Mouse (Mus musculus): ENCODE measurements around the gene Cbln4. TPM values are rescaled to one million over a fixed set of nuclear protein-coding genes. Genes with fewer than 3 reads are reported as not detected.
A peak's percentile ranks its signal among the peaks of the same experiment; 100 is the strongest.

Cbln4 gene
- not detected in 2 replicates for total RNA-seq (2017)

GRCm38 (mm10) chr2:172043235-172043610, at the start of gene Cbln4:
Gene Cbln4 (minus strand): TSS chr2:172043466.
- no peak for ATAC-seq (replicated peaks; ENCODE audit: low read depth, poor library complexity, severe bottlenecking)

GRCm38 (mm10) chr2:172078596-172078995, 35.3 kb upstream of the Cbln4 start:
- ATAC-seq (replicated peaks; ENCODE audit: low read depth, poor library complexity, severe bottlenecking), result no peak

GRCm38 (mm10) chr2:172076295-172076694, 33.0 kb upstream of the Cbln4 start:
- ATAC-seq (replicated peaks; ENCODE audit: low read depth, poor library complexity, severe bottlenecking), result no peak

GRCm38 (mm10) chr2:172062876-172063275, 19.6 kb upstream of the Cbln4 start:
- no peak for ATAC-seq (replicated peaks; ENCODE audit: low read depth, poor library complexity, severe bottlenecking)

GRCm38 (mm10) chr2:172059747-172060146, 16.5 kb upstream of the Cbln4 start:
- ATAC-seq (replicated peaks; ENCODE audit: low read depth, poor library complexity, severe bottlenecking), result no peak

GRCm38 (mm10) chr2:172058936-172059665, 15.8 kb upstream of the Cbln4 start:
- ATAC-seq (replicated peaks; ENCODE audit: low read depth, poor library complexity, severe bottlenecking), result no peak

- ATAC-seq (replicated peaks; ENCODE audit: low read depth, poor library complexity, severe bottlenecking), result no peak
Observed at GRCm38 (mm10) chr2:172046002-172046401, 2.7 kb upstream of the Cbln4 start.

GRCm38 (mm10) chr2:172042607-172043234, 545 bp downstream of the Cbln4 start:
- ATAC-seq (replicated peaks; ENCODE audit: low read depth, poor library complexity, severe bottlenecking), result no peak

- peak; percentile 36; the same call in 1 of the 2 replicates for ATAC-seq (replicated peaks; ENCODE audit: low read depth, poor library complexity, severe bottlenecking)
Observed at GRCm38 (mm10) chr2:172042125-172042524, 1.1 kb downstream of the Cbln4 start.

- ATAC-seq (replicated peaks; ENCODE audit: low read depth, poor library complexity, severe bottlenecking), result no peak
Observed at GRCm38 (mm10) chr2:172040859-172041258, 2.4 kb downstream of the Cbln4 start.

GRCm38 (mm10) chr2:172039601-172040000, 3.7 kb downstream of the Cbln4 start:
- no peak for ATAC-seq (replicated peaks; ENCODE audit: low read depth, poor library complexity, severe bottlenecking)

GRCm38 (mm10) chr2:172034281-172034680, 9.0 kb downstream of the Cbln4 start:
- no peak for ATAC-seq (replicated peaks; ENCODE audit: low read depth, poor library complexity, severe bottlenecking)

GRCm38 (mm10) chr2:172025459-172026130, 17.7 kb downstream of the Cbln4 start:
- ATAC-seq (replicated peaks; ENCODE audit: low read depth, poor library complexity, severe bottlenecking), result no peak

- no peak for ATAC-seq (replicated peaks; ENCODE audit: low read depth, poor library complexity, severe bottlenecking)
Observed at GRCm38 (mm10) chr2:172006726-172007125, 36.5 kb downstream of the Cbln4 start.

- no peak for ATAC-seq (replicated peaks; ENCODE audit: low read depth, poor library complexity, severe bottlenecking)
Observed at GRCm38 (mm10) chr2:172005970-172006369, 37.3 kb downstream of the Cbln4 start.

- no peak for ATAC-seq (replicated peaks; ENCODE audit: low read depth, poor library complexity, severe bottlenecking)
Observed at GRCm38 (mm10) chr2:172004029-172004984, 39.0 kb downstream of the Cbln4 start.

GRCm38 (mm10) chr2:171996979-171997686, 46.1 kb downstream of the Cbln4 start:
- no peak for ATAC-seq (replicated peaks; ENCODE audit: low read depth, poor library complexity, severe bottlenecking)

- no peak for ATAC-seq (replicated peaks; ENCODE audit: low read depth, poor library complexity, severe bottlenecking)
Observed at GRCm38 (mm10) chr2:171994861-171995260, 48.4 kb downstream of the Cbln4 start.

- ATAC-seq (replicated peaks; ENCODE audit: low read depth, poor library complexity, severe bottlenecking), result no peak
Observed at GRCm38 (mm10) chr2:171994240-171994639, 49.0 kb downstream of the Cbln4 start.

Measured in common myeloid progenitor, adult 5-6 weeks (primary cell).